Mouse (Mus musculus): ENCODE measurements around the gene Kif27. TPM values are rescaled to one million over a fixed set of nuclear protein-coding genes. Genes with fewer than 3 reads are reported as not detected.

Kif27 gene
- total and polyA plus RNA-seq, 3 experiments = 0.13 to 0.42 TPM; not detected in 1

DNA sequence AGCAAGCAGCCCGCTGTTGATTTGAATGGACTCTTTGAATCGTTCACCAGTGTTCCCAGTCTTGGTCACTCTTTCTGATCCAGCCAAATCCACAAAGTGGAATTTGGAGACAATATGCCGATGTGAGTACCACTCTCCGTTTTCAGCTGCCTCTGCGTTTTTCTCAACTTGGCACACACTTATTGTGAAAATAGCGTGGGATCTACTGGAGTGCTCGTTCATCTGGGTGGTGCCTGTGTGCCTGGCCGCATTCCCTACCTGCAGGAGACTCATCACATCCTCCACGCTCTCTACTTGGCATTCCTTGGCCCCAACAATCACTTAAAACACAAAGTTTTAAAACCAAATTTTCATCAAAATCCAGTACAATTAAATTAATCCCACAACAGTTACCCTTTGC lies 14.4 kb downstream of the Kif27 start:
- Histone ChIP-seq H3K4me3 (ENCODE audit: control insufficient read depth in 1 of 2, insufficient read depth in 1 of 2, low read depth in 2 of 2, low read length in 2 of 2) (no peak overlapping the region), H3K36me3 (ENCODE audit: control insufficient read depth in 1 of 2, insufficient read depth in 2 of 2, low read length in 2 of 2) (no peaks in the 10 kb centered on the region), H3K27ac (ENCODE audit: control insufficient read depth, low read depth, low read length) (no peak overlapping the region), H3K4me1 (ENCODE audit: control insufficient read depth in 1 of 2, insufficient read depth in 2 of 2, low read length in 2 of 2) (no peaks in the 10 kb centered on the region), H3K9me3 (replicated peaks; ENCODE audit: insufficient read depth, low read length) (no peaks in the 10 kb centered on the region), H3K27me3 (ENCODE audit: control insufficient read depth in 1 of 2, insufficient read depth in 2 of 2, low read length in 2 of 2) (no peaks in the 10 kb centered on the region), H3K9ac (ENCODE audit: control insufficient read depth, low read depth, low read length, poor library complexity, severe bottlenecking) (no peak overlapping the region), H3K79me2 (ENCODE audit: control insufficient read depth, insufficient read depth, low read length, poor library complexity) (no peaks in the 10 kb centered on the region)
- TF ChIP-seq CHD1 (IDR thresholded peaks at IDR 0.05; ENCODE audit: low read depth, low read length) = no peak
- TF ChIP-seq UBTF (IDR thresholded peaks at IDR 0.05; ENCODE audit: borderline replicate concordance, insufficient read depth, low read depth, low read length) = no peak
- no peak for TF ChIP-seq ZMIZ1 (IDR thresholded peaks at IDR 0.05; ENCODE audit: low read depth, low read length)
- no peak for TF ChIP-seq CTCF (IDR thresholded peaks at IDR 0.05 in 2 of 3, conservative IDR thresholded peaks at IDR 0.05 in 1 of 3; ENCODE audit: control insufficient read depth in 1 of 3, insufficient read depth in 1 of 3, low read depth in 2 of 3, low read length in 3 of 3, poor library complexity in 1 of 3, severe bottlenecking in 1 of 3)
- TF ChIP-seq NELFE (IDR thresholded peaks at IDR 0.05; ENCODE audit: low read depth, low read length) = no peak
- no peak for TF ChIP-seq SIN3A (IDR thresholded peaks at IDR 0.05; ENCODE audit: low read length)
- TF ChIP-seq MXI1 (IDR thresholded peaks at IDR 0.05; ENCODE audit: low read depth, low read length) = no peak
- no peak for TF ChIP-seq RCOR1 (IDR thresholded peaks at IDR 0.05; ENCODE audit: low read depth, low read length)
- no peak for TF ChIP-seq RAD21 (IDR thresholded peaks at IDR 0.05; ENCODE audit: low read depth, low read length)
- TF ChIP-seq ZC3H11A (IDR thresholded peaks at IDR 0.05; ENCODE audit: low read depth, low read length) = no peak
- TF ChIP-seq NRF1 (IDR thresholded peaks at IDR 0.05; ENCODE audit: insufficient read depth, low read depth, low read length, poor library complexity, severe bottlenecking) = no peak
- TF ChIP-seq MYB (IDR thresholded peaks at IDR 0.05; ENCODE audit: low read depth, low read length) = no peak
- TF ChIP-seq ZNF384 (IDR thresholded peaks at IDR 0.05; ENCODE audit: low read depth, low read length) = no peak
- no peak for DNase-seq (ENCODE audit: low read depth, low spot score)

GRCm38 (mm10) chr13:58337456-58337855 lies 21.5 kb downstream of the Kif27 start:
- no peaks in the 10 kb centered on the region for H3K9me3 ChIP-seq (replicated peaks; ENCODE audit: insufficient read depth, low read length)
- H3K27ac ChIP-seq (ENCODE audit: control insufficient read depth, low read depth, low read length) = no peak overlapping the region
- TF ChIP-seq CHD2 (IDR thresholded peaks at IDR 0.05; ENCODE audit: low read length) (no peak), USF1 (IDR thresholded peaks at IDR 0.05; ENCODE audit: low read depth, low read length) (no peak), UBTF (IDR thresholded peaks at IDR 0.05; ENCODE audit: borderline replicate concordance, insufficient read depth, low read depth, low read length) (no peak)
- H3K36me3 ChIP-seq (ENCODE audit: control insufficient read depth in 1 of 2, insufficient read depth in 2 of 2, low read length in 2 of 2) = no peaks in the 10 kb centered on the region
- H3K4me1 ChIP-seq (ENCODE audit: control insufficient read depth in 1 of 2, insufficient read depth in 2 of 2, low read length in 2 of 2) = peaks cover 0 to 3% of the 10 kb centered on the region in 2 experiments; a peak in 1 of 4 replicates
- H3K9ac ChIP-seq (ENCODE audit: control insufficient read depth, low read depth, low read length, poor library complexity, severe bottlenecking) = no peak overlapping the region
- H3K27me3 ChIP-seq (ENCODE audit: control insufficient read depth in 1 of 2, insufficient read depth in 2 of 2, low read length in 2 of 2) = peaks cover 0 to 2% of the 10 kb centered on the region in 2 experiments; a peak in 3 of 4 replicates
- H3K79me2 ChIP-seq (ENCODE audit: control insufficient read depth, insufficient read depth, low read length, poor library complexity) = no peaks in the 10 kb centered on the region
- DNase-seq (ENCODE audit: low read depth, low spot score) = no peak
- no peak overlapping the region for H3K4me3 ChIP-seq (ENCODE audit: control insufficient read depth in 1 of 2, insufficient read depth in 1 of 2, low read depth in 2 of 2, low read length in 2 of 2)

GRCm38 (mm10) chr13:58334116-58334515 lies 24.8 kb downstream of the Kif27 start:
- DNase-seq (ENCODE audit: low read depth, low spot score) = no peak
- Histone ChIP-seq H3K27ac (ENCODE audit: control insufficient read depth, low read depth, low read length) (no peak overlapping the region), H3K36me3 (ENCODE audit: control insufficient read depth in 1 of 2, insufficient read depth in 2 of 2, low read length in 2 of 2) (no peaks in the 10 kb centered on the region), H3K9ac (ENCODE audit: control insufficient read depth, low read depth, low read length, poor library complexity, severe bottlenecking) (no peak overlapping the region), H3K27me3 (ENCODE audit: control insufficient read depth in 1 of 2, insufficient read depth in 2 of 2, low read length in 2 of 2) (peaks cover 0 to 2% of the 10 kb centered on the region in 2 experiments), H3K4me3 (ENCODE audit: control insufficient read depth in 1 of 2, insufficient read depth in 1 of 2, low read depth in 2 of 2, low read length in 2 of 2) (no peak overlapping the region), H3K4me1 (ENCODE audit: control insufficient read depth in 1 of 2, insufficient read depth in 2 of 2, low read length in 2 of 2) (peaks cover 0 to 3% of the 10 kb centered on the region in 2 experiments; a peak in 1 of 4 replicates), H3K79me2 (ENCODE audit: control insufficient read depth, insufficient read depth, low read length, poor library complexity) (no peaks in the 10 kb centered on the region), H3K9me3 (replicated peaks; ENCODE audit: insufficient read depth, low read length) (no peaks in the 10 kb centered on the region)
- TF ChIP-seq SMC3 (IDR thresholded peaks at IDR 0.05; ENCODE audit: low read depth, low read length) (no peak), ELF1 (IDR thresholded peaks at IDR 0.05; ENCODE audit: low read depth, low read length) (no peak), RCOR1 (IDR thresholded peaks at IDR 0.05; ENCODE audit: low read depth, low read length) (no peak), SIN3A (IDR thresholded peaks at IDR 0.05; ENCODE audit: low read length) (no peak), USF2 (IDR thresholded peaks at IDR 0.05; ENCODE audit: borderline replicate concordance in 1 of 2, insufficient read depth in 1 of 2, low read depth in 1 of 2, low read length in 2 of 2) (no peak)
